Mouse (Mus musculus) intestine, embryonic 15.5 days (tissue): ENCODE data around the gene Tstd1. TPM values are rescaled to one million over a fixed set of nuclear protein-coding genes. Genes with fewer than 3 reads are reported as not detected.

Source experiments
- ATAC-seq: fragments of 200-750 bp; cut with Nextera tagmentation; 2 replicates; pipeline ENCODE4 v1.8.0; 2017; ENCODE audit warnings: moderate TSS enrichment, moderate library complexity
- H3K27ac ChIP-seq: fragments of 300-500 bp; sonication (generic); 2 replicates; pipeline ENCODE4 v1.5.1; 2015; ENCODE audit warnings: mild to moderate bottlenecking, inconsistent platforms
- H3K27me3 ChIP-seq: fragments of 300-500 bp; sonication (generic); replicated peaks from 2 replicates; pipeline ENCODE4 v1.6.1; 2015; ENCODE audit warnings: inconsistent platforms
- H3K36me3 ChIP-seq: fragments of 300-500 bp; sonication (generic); 2 replicates; pipeline ENCODE4 v1.6.1; 2015; ENCODE audit warnings: inconsistent platforms
- H3K4me1 ChIP-seq: fragments of 300-500 bp; sonication (generic); replicated peaks from 2 replicates; pipeline ENCODE4 v1.6.1; 2015; ENCODE audit warnings: inconsistent platforms
- H3K4me2 ChIP-seq: fragments of 300-500 bp; sonication (generic); replicated peaks from 2 replicates; pipeline ENCODE4 v1.6.1; 2015; ENCODE audit warnings: mild to moderate bottlenecking, inconsistent platforms
- H3K4me3 ChIP-seq: fragments of 300-500 bp; sonication (generic); replicated peaks from 2 replicates; pipeline ENCODE4 v1.5.1; 2015; ENCODE audit warnings: inconsistent platforms
- H3K9ac ChIP-seq: fragments of 300-500 bp; sonication (generic); 2 replicates; pipeline ENCODE4 v1.6.1; 2015; ENCODE audit warnings: inconsistent platforms
- H3K9me3 ChIP-seq: fragments of 300-500 bp; sonication (generic); 2 replicates; pipeline ENCODE4 v1.6.1; 2016; ENCODE audit warnings: inconsistent platforms
- WGBS: fragments of 180-500 bp; shearing (Covaris S2); methylation state at CpG from one replicate; pipeline ENCODE4 v1.1.7; 2015; 5-methylcytosine and 5-hydroxymethylcytosine counted together
- polyA plus RNA-seq: library from polyadenylated mRNA; unstranded; fragments of >200 nt; fragmentation: Nextera tagmentation; extraction: Ambion mirVana; gene quantifications from 2 replicates; pipeline ENCODE4 v1.2.1, GENCODE M21; 2015

The Tstd1 gene
- polyA plus RNA-seq, 1 experiment from 2014 or later: 3.8 TPM

GRCm38 (mm10) chr1:171388376-171389102 is 30.1 kb upstream of the Tstd1 start, which contains the start of gene Arhgap30:
Gene Arhgap30 (plus strand): TSS chr1:171388954.
- no peak within 1 kb of the TSS for H3K4me2 ChIP-seq
- H3K4me3 ChIP-seq: no peak within 1 kb of the TSS
- 0 out of 2 replicates have a peak within 1 kb of the TSS, but pooled peaks have one; percentile 27 for H3K27ac ChIP-seq
- H3K9ac ChIP-seq: no peak within 1 kb of the TSS
- H3K9me3 ChIP-seq: no peaks in the 10 kb centered on the region
- 0 out of 2 replicates have a peak, but pooled peaks have one; percentile 6 for ATAC-seq
- H3K27me3 ChIP-seq: no peaks in the 10 kb centered on the region
- WGBS: 81% methylated on average over 15 of the region's 15 CpGs
- no peaks in the 10 kb centered on the region for H3K36me3 ChIP-seq
- no peaks in the 10 kb centered on the region for H3K4me1 ChIP-seq

- Histone ChIP-seq H3K27ac (0 out of 2 replicates have a peak overlapping the region, but pooled peaks have one; percentile 27), H3K9ac (no peak overlapping the region), H3K4me3 (no peak overlapping the region), H3K4me1 (no peaks in the 10 kb centered on the region), H3K36me3 (no peaks in the 10 kb centered on the region), H3K4me2 (no peak overlapping the region), H3K9me3 (no peaks in the 10 kb centered on the region), H3K27me3 (no peaks in the 10 kb centered on the region)
- WGBS: 68% methylated on average over 4 of the region's 4 CpGs
- peak; percentile 55; the same call in 1 of the 2 replicates for ATAC-seq
These were observed 28.6 kb upstream of the Tstd1 start for GRCm38 (mm10) chr1:171390101-171390500.

- no peak for ATAC-seq
These were observed 16.9 kb upstream of the Tstd1 start for GRCm38 (mm10) chr1:171401821-171402220.

GRCm38 (mm10) chr1:171402991-171403390 is 15.7 kb upstream of the Tstd1 start:
- WGBS: 83% methylated on average over 9 of the region's 9 CpGs
- H3K4me3 ChIP-seq: no peak overlapping the region
- no peaks in the 10 kb centered on the region for H3K27me3 ChIP-seq

More at GRCm38 (mm10) chr1:171401821-171402220, 16.9 kb upstream of the Tstd1 start:
- Histone ChIP-seq H3K27me3 (no peaks in the 10 kb centered on the region), H3K9ac (no peak overlapping the region), H3K4me3 (no peak overlapping the region), H3K9me3 (no peaks in the 10 kb centered on the region), H3K4me2 (no peak overlapping the region), H3K27ac (no peak overlapping the region), H3K36me3 (no peaks in the 10 kb centered on the region), H3K4me1 (no peaks in the 10 kb centered on the region)
- WGBS: 82% methylated on average over 4 of the region's 4 CpGs

GRCm38 (mm10) chr1:171407263-171407662 is 11.4 kb upstream of the Tstd1 start:
- no peak overlapping the region for H3K9ac ChIP-seq
- ATAC-seq: no peak
- H3K4me2 ChIP-seq: no peak overlapping the region
- no peaks in the 10 kb centered on the region for H3K9me3 ChIP-seq
- no peak overlapping the region for H3K4me3 ChIP-seq
- H3K4me1 ChIP-seq: no peaks in the 10 kb centered on the region
- no peaks in the 10 kb centered on the region for H3K36me3 ChIP-seq
- 81% methylated on average over 4 of the region's 5 CpGs for WGBS
- no peak overlapping the region for H3K27ac ChIP-seq
- 0 out of 2 replicates have a peak, but pooled peaks cover 4% of the 10 kb centered on the region for H3K27me3 ChIP-seq

More at GRCm38 (mm10) chr1:171402991-171403390, 15.7 kb upstream of the Tstd1 start:
- no peak overlapping the region for H3K9ac ChIP-seq
- ATAC-seq: no peak
- no peak overlapping the region for H3K27ac ChIP-seq
- H3K9me3 ChIP-seq: no peaks in the 10 kb centered on the region
- H3K4me2 ChIP-seq: no peak overlapping the region
- no peaks in the 10 kb centered on the region for H3K4me1 ChIP-seq
- no peaks in the 10 kb centered on the region for H3K36me3 ChIP-seq

GRCm38 (mm10) chr1:171410231-171410630 is 8.4 kb upstream of the Tstd1 start:
- 96% methylated on average over 1 of the region's 1 CpGs for WGBS
- Histone ChIP-seq H3K4me3 (no peak overlapping the region), H3K9ac (no peak overlapping the region), H3K9me3 (no peaks in the 10 kb centered on the region), H3K4me2 (no peak overlapping the region), H3K36me3 (0 out of 2 replicates have a peak, but pooled peaks cover under 1% of the 10 kb centered on the region), H3K4me1 (0 out of 2 replicates have a peak, but pooled peaks cover 12% of the 10 kb centered on the region), H3K27me3 (0 out of 2 replicates have a peak, but pooled peaks cover 4% of the 10 kb centered on the region), H3K27ac (no peak overlapping the region)
- no peak for ATAC-seq

- H3K36me3 ChIP-seq: 0 out of 2 replicates have a peak, but pooled peaks cover 9% of the 10 kb centered on the region
- peak; percentile 97 for ATAC-seq
- 0 out of 2 replicates have a peak, but pooled peaks cover 12% of the 10 kb centered on the region for H3K4me1 ChIP-seq
- H3K9ac ChIP-seq: peak within 1 kb of the TSS; percentile 93
- WGBS: under 1% methylated on average over 36 of the region's 36 CpGs
- no peaks in the 10 kb centered on the region for H3K9me3 ChIP-seq
- H3K4me3 ChIP-seq: peak within 1 kb of the TSS; percentile 98
- 0 out of 2 replicates have a peak, but pooled peaks cover 4% of the 10 kb centered on the region for H3K27me3 ChIP-seq
- H3K4me2 ChIP-seq: peak within 1 kb of the TSS; percentile 53
- H3K27ac ChIP-seq: peak within 1 kb of the TSS; percentile 91
These were observed 7.7 kb upstream of the Tstd1 start, which contains the start of gene Usf1 for GRCm38 (mm10) chr1:171410947-171411484. Gene Usf1 (plus strand): TSS chr1:171411313.

- 0% methylated on average over 35 of the region's 39 CpGs for WGBS
- Histone ChIP-seq H3K36me3 (0 out of 2 replicates have a peak, but pooled peaks cover 10% of the 10 kb centered on the region), H3K9me3 (no peaks in the 10 kb centered on the region), H3K4me2 (peak overlapping the region; percentile 53), H3K9ac (peak overlapping the region; percentile 93), H3K27me3 (0 out of 2 replicates have a peak, but pooled peaks cover 4% of the 10 kb centered on the region), H3K4me1 (0 out of 2 replicates have a peak, but pooled peaks cover 12% of the 10 kb centered on the region), H3K4me3 (peak overlapping the region; percentile 98), H3K27ac (peak overlapping the region; percentile 91)
- peak; percentile 83 for ATAC-seq
These were observed 7.2 kb upstream of the Tstd1 start for GRCm38 (mm10) chr1:171411492-171411941.

- Histone ChIP-seq H3K27ac (peak overlapping the region; percentile 91), H3K9ac (peak overlapping the region; percentile 93), H3K27me3 (0 out of 2 replicates have a peak, but pooled peaks cover 4% of the 10 kb centered on the region), H3K4me1 (0 out of 2 replicates have a peak, but pooled peaks cover 12% of the 10 kb centered on the region), H3K9me3 (no peaks in the 10 kb centered on the region), H3K4me3 (peak overlapping the region; percentile 98), H3K36me3 (0 out of 2 replicates have a peak, but pooled peaks cover 10% of the 10 kb centered on the region), H3K4me2 (peak overlapping the region; percentile 53)
- peak; percentile 56 for ATAC-seq
- under 1% methylated on average over 20 of the region's 20 CpGs for WGBS
These were observed 6.7 kb upstream of the Tstd1 start for GRCm38 (mm10) chr1:171412001-171412441.

GRCm38 (mm10) chr1:171412446-171412845 is 6.2 kb upstream of the Tstd1 start:
- Histone ChIP-seq H3K4me1 (0 out of 2 replicates have a peak, but pooled peaks cover 12% of the 10 kb centered on the region), H3K27me3 (0 out of 2 replicates have a peak, but pooled peaks cover 4% of the 10 kb centered on the region), H3K4me3 (peak overlapping the region; percentile 98), H3K36me3 (0 out of 2 replicates have a peak, but pooled peaks cover 10% of the 10 kb centered on the region), H3K4me2 (peak overlapping the region; percentile 53), H3K27ac (no peak overlapping the region), H3K9me3 (no peaks in the 10 kb centered on the region), H3K9ac (peak overlapping the region; percentile 93; the same call in 1 of the 2 replicates)
- ATAC-seq: no peak
- 25% methylated on average over 3 of the region's 3 CpGs for WGBS

- H3K4me2 ChIP-seq: no peak overlapping the region
- H3K4me3 ChIP-seq: no peak overlapping the region
- WGBS: 82% methylated on average over 8 of the region's 8 CpGs
- 0 out of 2 replicates have a peak, but pooled peaks cover 12% of the 10 kb centered on the region for H3K4me1 ChIP-seq
- ATAC-seq: no peak
- peaks cover 16% of the 10 kb centered on the region; the same call in 1 of the 2 replicates for H3K36me3 ChIP-seq
- H3K9me3 ChIP-seq: no peaks in the 10 kb centered on the region
- 0 out of 2 replicates have a peak, but pooled peaks cover 4% of the 10 kb centered on the region for H3K27me3 ChIP-seq
- no peak overlapping the region for H3K27ac ChIP-seq
- no peak overlapping the region for H3K9ac ChIP-seq
These were observed 5.1 kb upstream of the Tstd1 start for GRCm38 (mm10) chr1:171413608-171414007.
